Mouse (Mus musculus) layer of hippocampus, postnatal 10 days (tissue): Measurements from ENCODE around the gene Zic4. TPM values are rescaled to one million over a fixed set of nuclear protein-coding genes. Genes with fewer than 3 reads are reported as not detected.
A peak's percentile ranks its signal among the peaks of the same experiment; 100 is the strongest.

Experiments
- DNase-seq, 2 experiments: peaks; one replicate each; pipeline ENCODE4 v3.0.0; 2021; ENCODE audit warnings: low spot score in 2 of 2
- total RNA-seq, 2 experiments: library from RNA; stranded (reverse); gene quantifications; 2 replicates each; pipeline ENCODE4 v1.2.3; 2021

The Zic4 gene
- total RNA-seq, 2 experiments from 2014 or later: 7.1 to 7.5 TPM

- no peak for DNase-seq
These were observed 37.8 kb downstream of the Zic4 start for GRCm38 (mm10) chr9:91399976-91400375.

DNA sequence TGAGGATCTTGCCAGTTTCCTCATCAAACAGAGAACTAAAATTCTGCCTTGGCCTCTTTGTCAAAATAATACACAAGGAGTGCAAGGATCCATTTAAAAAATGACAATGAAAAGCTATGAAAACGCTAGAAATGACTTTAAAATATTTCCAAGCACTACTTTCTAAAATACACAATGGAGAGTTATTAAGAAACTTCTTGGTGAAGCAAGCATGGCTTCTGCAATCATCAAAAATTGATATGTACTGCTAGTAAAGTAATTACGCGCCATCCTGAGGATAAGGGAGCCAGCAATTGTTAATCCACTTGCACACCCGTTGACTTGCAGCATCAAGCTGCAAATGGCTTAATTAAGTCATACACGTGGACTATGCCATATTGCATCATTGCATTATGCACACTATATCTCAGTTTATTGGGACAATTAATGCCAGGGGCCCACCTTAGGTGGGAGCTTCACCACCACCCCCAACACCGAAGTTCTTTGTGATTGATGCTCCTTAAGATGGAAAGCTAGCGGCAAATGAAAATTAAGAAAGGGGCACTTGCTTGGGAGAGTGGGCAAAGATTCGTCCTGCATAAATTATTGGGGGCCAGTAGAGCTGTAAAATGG lies 38.4 kb downstream of the Zic4 start:
- no peak for DNase-seq

- DNase-seq: no peak
These were observed 39.3 kb downstream of the Zic4 start for GRCm38 (mm10) chr9:91401471-91401870.

GRCm38 (mm10) chr9:91404229-91404628 lies 42.0 kb downstream of the Zic4 start:
- DNase-seq: no peak

DNA sequence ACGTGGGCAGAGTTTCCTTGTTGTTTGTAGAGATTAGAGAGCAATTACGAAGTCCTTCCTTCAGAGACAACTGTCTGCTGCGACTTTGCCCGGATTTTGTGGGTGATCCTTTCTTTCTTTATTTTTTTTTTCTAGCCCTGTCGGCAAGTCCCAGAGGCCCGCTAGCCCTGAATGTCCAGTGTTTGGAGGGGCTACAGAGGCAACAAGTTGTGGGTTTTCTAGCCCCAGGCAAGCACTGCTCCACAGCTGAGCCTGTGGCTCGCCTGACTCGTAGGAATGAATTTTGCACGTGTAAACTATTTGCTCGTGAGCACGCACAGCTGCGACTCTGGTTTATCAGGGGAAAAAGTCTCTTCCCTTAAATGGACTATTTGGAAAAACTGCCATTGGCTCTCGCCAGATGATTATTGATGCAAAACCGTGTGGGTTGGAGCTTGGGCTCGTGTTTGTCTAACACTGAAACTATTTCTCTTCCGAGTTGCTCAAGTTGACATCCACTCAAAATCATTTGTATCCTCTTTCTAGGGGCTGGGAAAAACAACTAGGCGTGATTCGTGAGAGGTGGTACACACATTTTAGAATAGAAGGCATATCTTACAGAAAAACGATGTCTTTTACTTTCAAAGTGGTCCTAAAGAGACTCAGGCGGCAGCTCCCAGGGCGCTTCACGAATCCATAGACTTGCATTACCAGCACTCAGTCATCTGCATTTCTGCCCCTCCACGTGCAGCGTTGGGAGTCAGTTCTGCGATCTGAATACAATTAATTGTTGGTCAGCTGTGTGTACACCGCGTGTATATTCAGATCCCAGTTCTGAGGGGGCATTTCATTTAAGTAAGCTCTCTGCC lies 42.9 kb downstream of the Zic4 start:
- peak in 1 of 2 experiments; percentile 27 for DNase-seq

- DNase-seq: no peak
These were observed 43.6 kb downstream of the Zic4 start for GRCm38 (mm10) chr9:91405753-91406178.

- no peak for DNase-seq
These were observed 44.1 kb downstream of the Zic4 start for GRCm38 (mm10) chr9:91406258-91406763.

GRCm38 (mm10) chr9:91409771-91410170 lies 47.6 kb downstream of the Zic4 start:
- no peak for DNase-seq

- no peak for DNase-seq
These were observed 51.9 kb downstream of the Zic4 start for GRCm38 (mm10) chr9:91414007-91414661.

DNA sequence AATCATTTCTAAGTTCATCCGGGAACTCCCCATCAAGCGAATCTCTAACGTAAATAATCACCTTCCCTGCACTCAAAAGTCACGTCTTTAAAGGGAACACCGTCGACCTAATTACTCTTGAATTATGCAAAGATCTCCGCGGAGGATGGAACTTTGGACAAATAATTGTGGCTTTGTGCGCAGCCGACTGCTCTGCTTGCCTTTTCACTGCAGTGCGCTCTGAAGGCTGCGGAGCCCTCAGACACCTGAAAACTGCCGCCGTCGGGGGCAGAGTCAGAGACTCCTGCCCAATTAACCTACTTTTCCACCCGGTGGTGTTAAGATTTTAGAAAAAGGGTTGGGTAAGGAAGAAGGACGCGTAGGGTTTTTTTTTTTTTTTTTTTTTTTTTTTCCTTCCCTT lies 58.2 kb downstream of the Zic4 start:
- no peak for DNase-seq

Other genes starting within 250 kb of the Zic4 start
- 10 to 100 TPM; 16.7 to 25.1 TPM for gene Zic1, start 3.4 kb downstream of the Zic4 start, total RNA-seq